Mouse (Mus musculus) heart, embryonic 13.5 days (tissue): ENCODE measurements around the gene Nbl1. TPM values are rescaled to one million over a fixed set of nuclear protein-coding genes. Genes with fewer than 3 reads are reported as not detected.
A peak's percentile ranks its signal among the peaks of the same experiment; 100 is the strongest.

Source experiments
- ATAC-seq: fragments of 200-750 bp; cut with Nextera tagmentation; 2 replicates; pipeline ENCODE4 v1.8.0; 2017; ENCODE audit warnings: moderate TSS enrichment; ENCODE audit not compliant: insufficient number of reproducible peaks, low FRiP score, low TSS enrichment; ENCODE audit errors: extremely low read depth
- H3K27ac ChIP-seq: fragments of 300-500 bp; sonication (generic); replicated peaks from 2 replicates; pipeline ENCODE4 v1.5.1; 2015; ENCODE audit warnings: moderate library complexity, mild to moderate bottlenecking, inconsistent platforms
- H3K27me3 ChIP-seq: fragments of 300-500 bp; sonication (generic); replicated peaks from 2 replicates; pipeline ENCODE4 v1.6.1; 2015; ENCODE audit warnings: mild to moderate bottlenecking, inconsistent platforms
- H3K36me3 ChIP-seq: fragments of 300-500 bp; sonication (generic); 2 replicates; pipeline ENCODE4 v1.6.1; 2015; ENCODE audit warnings: mild to moderate bottlenecking, inconsistent platforms
- H3K4me1 ChIP-seq: fragments of 300-500 bp; sonication (generic); 2 replicates; pipeline ENCODE4 v1.6.1; 2015; ENCODE audit warnings: inconsistent platforms
- H3K4me2 ChIP-seq: fragments of 300-500 bp; sonication (generic); 2 replicates; pipeline ENCODE4 v1.6.1; 2015; ENCODE audit warnings: inconsistent platforms, mild to moderate bottlenecking, moderate library complexity
- H3K4me3 ChIP-seq: fragments of 300-500 bp; sonication (generic); 2 replicates; pipeline ENCODE4 v1.5.1; 2015; ENCODE audit warnings: moderate library complexity, mild to moderate bottlenecking, inconsistent platforms
- H3K9ac ChIP-seq: fragments of 300-500 bp; sonication (generic); 2 replicates; pipeline ENCODE4 v1.6.1; 2015; ENCODE audit warnings: inconsistent platforms, mild to moderate bottlenecking, moderate library complexity
- H3K9me3 ChIP-seq: fragments of 300-500 bp; sonication (generic); 2 replicates; pipeline ENCODE4 v1.6.1; 2016; ENCODE audit warnings: inconsistent platforms
- WGBS: fragments of 180-500 bp; shearing (Covaris S2); methylation state at CpG from one replicate; pipeline ENCODE4 v1.1.7; 2015; ENCODE audit warnings: mixed read lengths; 5-methylcytosine and 5-hydroxymethylcytosine counted together
- polyA plus RNA-seq: library from polyadenylated mRNA; unstranded; fragments of >200 nt; fragmentation: Nextera tagmentation; extraction: Ambion mirVana; gene quantifications from 2 replicates; pipeline ENCODE4 v1.2.1, GENCODE M21; 2015

Gene Nbl1
- polyA plus RNA-seq, 1 experiment from 2014 or later: 15.2 TPM

DNA sequence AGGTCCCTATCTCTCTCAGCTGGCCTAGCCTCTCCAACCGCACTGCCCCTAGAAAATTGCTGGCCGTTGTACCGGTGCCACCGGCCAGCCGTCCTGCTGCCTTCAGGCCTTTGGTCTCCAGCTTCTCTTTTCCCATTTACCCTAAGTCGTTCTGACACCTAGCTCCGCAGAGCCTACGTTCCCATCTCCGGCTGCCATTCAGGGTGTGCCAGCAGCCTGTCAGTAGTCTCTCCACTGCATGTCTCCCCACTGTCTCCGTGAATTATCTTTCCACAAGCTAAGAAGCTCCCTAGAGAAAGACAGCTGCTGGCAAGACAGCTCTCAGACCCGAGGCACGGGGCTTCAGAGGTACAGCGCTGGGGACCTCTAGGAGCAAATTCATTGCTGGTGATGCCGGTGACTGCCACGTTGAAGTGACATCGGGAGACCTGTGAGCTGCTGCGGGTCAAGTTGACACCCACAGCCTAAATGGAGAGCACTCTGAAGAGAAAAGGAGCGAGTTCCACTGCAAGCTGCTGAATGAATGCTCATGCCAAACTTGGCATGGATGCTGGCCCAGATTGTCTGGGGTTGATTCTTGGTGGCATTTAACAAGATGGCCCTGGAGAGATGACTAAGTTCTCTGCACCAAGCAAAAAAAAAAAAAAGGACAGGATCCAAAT lies 11.4 kb downstream of the Nbl1 start:
- Histone ChIP-seq H3K9me3 (no peaks in the 10 kb centered on the region), H3K27ac (no peak overlapping the region), H3K27me3 (peaks cover 64% of the 10 kb centered on the region), H3K9ac (no peak overlapping the region), H3K36me3 (no peaks in the 10 kb centered on the region), H3K4me1 (peaks cover 10% of the 10 kb centered on the region), H3K4me3 (no peak overlapping the region), H3K4me2 (no peak overlapping the region)
- no peak for ATAC-seq
- WGBS: 66% methylated on average over 18 of the region's 18 CpGs

- no peaks in the 10 kb centered on the region for H3K9me3 ChIP-seq
- H3K36me3 ChIP-seq: no peaks in the 10 kb centered on the region
- H3K9ac ChIP-seq: no peak overlapping the region
- no peak overlapping the region for H3K27ac ChIP-seq
- peaks cover 68% of the 10 kb centered on the region for H3K27me3 ChIP-seq
- peaks cover 15% of the 10 kb centered on the region for H3K4me1 ChIP-seq
- no peak for ATAC-seq
- WGBS: 73% methylated on average over 7 of the region's 7 CpGs
- no peak overlapping the region for H3K4me2 ChIP-seq
- H3K4me3 ChIP-seq: no peak overlapping the region
Measured at GRCm38 (mm10) chr4:139080259-139080658, 12.5 kb downstream of the Nbl1 start.

DNA sequence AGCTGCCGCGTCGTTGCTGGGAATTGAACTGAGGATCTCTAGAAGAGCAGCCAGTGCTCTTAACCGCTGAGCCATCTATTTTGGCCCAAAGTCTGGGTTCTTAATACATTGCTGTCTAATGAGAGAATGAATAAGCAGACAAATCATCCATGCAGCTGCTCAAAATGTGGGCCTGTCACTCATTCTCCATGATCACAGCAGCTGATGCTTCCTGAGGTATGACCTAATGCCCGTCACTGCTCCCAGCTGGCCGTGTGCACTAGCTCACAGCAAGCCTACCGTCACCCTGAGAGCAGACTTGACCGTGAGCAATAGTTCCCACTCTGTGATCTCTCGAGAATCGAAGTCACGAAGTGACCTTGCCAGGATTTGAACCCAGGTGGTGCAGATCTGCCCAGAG lies 13.4 kb downstream of the Nbl1 start:
- H3K27me3 ChIP-seq: peaks cover 68% of the 10 kb centered on the region
- 68% methylated on average over 11 of the region's 11 CpGs for WGBS
- H3K4me2 ChIP-seq: no peak overlapping the region
- no peak overlapping the region for H3K27ac ChIP-seq
- no peak overlapping the region for H3K9ac ChIP-seq
- no peaks in the 10 kb centered on the region for H3K9me3 ChIP-seq
- no peaks in the 10 kb centered on the region for H3K36me3 ChIP-seq
- ATAC-seq: no peak
- peaks cover 23% of the 10 kb centered on the region for H3K4me1 ChIP-seq
- H3K4me3 ChIP-seq: no peak overlapping the region

DNA sequence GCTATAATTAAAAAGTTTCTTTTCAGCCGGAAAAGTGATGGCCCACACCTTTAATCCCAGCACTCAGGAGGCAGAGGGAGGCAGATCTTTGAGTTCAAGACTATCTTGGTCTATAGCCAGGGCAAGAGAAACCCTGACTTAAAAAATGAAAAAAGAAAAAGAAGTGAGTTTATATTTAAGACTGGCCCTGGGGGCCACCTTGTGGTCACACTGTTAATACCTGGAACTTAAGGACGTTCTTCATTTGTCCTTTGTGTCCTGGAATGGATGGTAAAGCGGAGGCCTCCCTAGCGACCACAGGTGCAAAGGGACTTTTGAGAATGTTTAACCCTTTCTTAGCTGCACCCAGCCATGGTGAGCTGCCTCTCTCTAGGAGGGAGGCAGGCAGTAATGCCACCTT lies 14.1 kb downstream of the Nbl1 start:
- 13% methylated on average over 4 of the region's 4 CpGs for WGBS
- no peak for ATAC-seq
- peaks cover 71% of the 10 kb centered on the region for H3K27me3 ChIP-seq

DNA sequence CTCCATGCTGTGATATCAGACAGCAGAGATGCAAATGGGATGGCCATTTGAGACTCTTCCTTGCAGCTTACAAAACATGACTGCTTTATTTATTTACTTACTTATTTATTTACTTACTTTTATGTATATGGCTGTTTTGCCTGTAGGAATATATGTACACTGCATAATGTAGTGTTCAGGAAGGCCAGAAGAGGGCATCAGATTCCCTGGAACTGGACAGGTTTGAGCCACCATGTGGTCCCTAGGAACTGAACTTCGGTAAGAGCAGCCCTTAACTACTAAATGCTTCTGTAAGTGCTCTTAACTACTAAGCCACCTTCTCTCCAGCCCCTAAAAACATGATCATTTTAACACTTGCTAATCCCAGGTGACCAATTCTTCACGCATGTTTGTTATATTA lies 14.5 kb downstream of the Nbl1 start:
- H3K4me1 ChIP-seq: peaks cover 25% of the 10 kb centered on the region
- no peak for ATAC-seq
- H3K4me3 ChIP-seq: no peak overlapping the region
- no peak overlapping the region for H3K9ac ChIP-seq
- no peaks in the 10 kb centered on the region for H3K36me3 ChIP-seq
- no peak overlapping the region for H3K27ac ChIP-seq
- no peaks in the 10 kb centered on the region for H3K9me3 ChIP-seq
- peaks cover 74% of the 10 kb centered on the region for H3K27me3 ChIP-seq
- H3K4me2 ChIP-seq: no peak overlapping the region
- 44% methylated on average over 2 of the region's 2 CpGs for WGBS

More for the DNA sequence above, 14.1 kb downstream of the Nbl1 start:
- Histone ChIP-seq H3K4me2 (no peak overlapping the region), H3K4me1 (peaks cover 27% of the 10 kb centered on the region), H3K9me3 (no peaks in the 10 kb centered on the region), H3K4me3 (no peak overlapping the region), H3K27ac (no peak overlapping the region), H3K9ac (no peak overlapping the region), H3K36me3 (no peaks in the 10 kb centered on the region)

DNA sequence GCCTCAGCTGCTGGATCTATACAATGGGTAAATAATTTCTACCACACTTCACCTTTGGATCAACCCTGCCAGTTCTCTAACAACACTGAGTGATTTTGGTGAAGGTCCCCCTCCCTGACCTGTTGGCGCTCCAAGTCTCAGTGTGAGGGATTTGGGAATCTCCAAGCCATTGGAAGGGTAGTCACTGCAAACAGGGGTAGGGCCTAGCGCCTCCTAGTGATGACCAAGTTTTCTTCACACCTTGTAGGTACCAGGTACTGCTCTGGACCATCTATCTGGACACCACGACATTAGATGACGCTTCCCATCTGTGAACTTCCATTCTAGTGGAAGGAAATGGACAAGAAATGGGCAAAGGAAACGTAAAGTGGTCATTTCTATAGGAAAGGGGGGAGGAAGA lies 16.9 kb downstream of the Nbl1 start:
- Histone ChIP-seq H3K27me3 (peaks cover 76% of the 10 kb centered on the region), H3K4me2 (peak overlapping the region; percentile 94), H3K4me3 (peak overlapping the region; percentile 62), H3K9me3 (no peaks in the 10 kb centered on the region), H3K4me1 (peaks cover 18% of the 10 kb centered on the region), H3K9ac (no peak overlapping the region), H3K27ac (no peak overlapping the region), H3K36me3 (no peaks in the 10 kb centered on the region)
- 10% methylated on average over 5 of the region's 5 CpGs for WGBS
- ATAC-seq: no peak

DNA sequence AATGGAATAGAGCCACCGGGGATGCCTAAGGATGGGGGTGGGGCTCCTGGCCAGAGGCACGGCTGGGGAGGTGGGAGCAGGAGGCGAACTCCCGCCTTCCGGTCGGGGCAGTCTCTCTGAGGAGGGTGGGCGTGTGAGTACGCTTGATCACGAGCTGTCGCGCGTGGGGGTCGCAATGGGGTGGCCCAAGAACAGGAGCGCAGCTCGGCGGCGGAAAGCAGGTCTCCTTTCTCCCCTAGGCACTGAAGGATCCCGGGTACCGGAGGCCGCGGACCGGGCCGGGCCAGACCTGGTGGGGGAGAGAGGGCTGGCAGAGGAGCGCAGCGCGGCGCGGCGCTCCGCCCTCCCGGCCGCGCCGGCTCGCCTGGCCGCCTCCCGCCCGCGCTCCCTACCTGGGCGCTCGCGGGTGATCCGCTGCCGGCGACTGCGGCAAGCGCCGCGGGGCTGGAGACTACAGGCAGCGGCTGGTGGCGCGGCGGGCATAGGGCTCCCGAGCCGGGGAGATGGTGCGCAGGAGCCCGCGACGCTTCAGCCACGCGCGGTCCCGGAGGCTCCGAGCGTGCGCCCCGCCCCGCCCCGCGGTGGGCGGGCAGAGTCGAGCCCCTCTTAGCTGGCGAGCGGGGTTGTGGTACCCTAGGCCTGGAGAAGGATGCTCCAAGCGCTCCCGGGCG lies 17.6 kb downstream of the Nbl1 start, which contains the start of gene Htr6:
Gene Htr6 (minus strand): TSS at position 530 of the 671 bp plus-strand sequence.
- peak within 1 kb of the TSS; percentile 69 for H3K9ac ChIP-seq
- peak within 1 kb of the TSS; percentile 62 for H3K4me3 ChIP-seq
- no peaks in the 10 kb centered on the region for H3K9me3 ChIP-seq
- peak within 1 kb of the TSS; percentile 94 for H3K4me2 ChIP-seq
- H3K36me3 ChIP-seq: no peaks in the 10 kb centered on the region
- peaks cover 84% of the 10 kb centered on the region for H3K27me3 ChIP-seq
- no peak for ATAC-seq
- under 1% methylated on average over 49 of the region's 77 CpGs for whole genome bisulfite sequencing
- no peak within 1 kb of the TSS for H3K27ac ChIP-seq
- H3K4me1 ChIP-seq: peaks cover 18% of the 10 kb centered on the region

- Histone ChIP-seq H3K4me2 (peak overlapping the region; percentile 94), H3K9ac (no peak overlapping the region), H3K4me1 (peaks cover 18% of the 10 kb centered on the region), H3K4me3 (peak overlapping the region; percentile 62), H3K36me3 (no peaks in the 10 kb centered on the region), H3K27me3 (peaks cover 90% of the 10 kb centered on the region), H3K27ac (no peak overlapping the region), H3K9me3 (no peaks in the 10 kb centered on the region)
- ATAC-seq: no peak
- 13% methylated on average over 29 of the region's 29 CpGs for WGBS
Measured at GRCm38 (mm10) chr4:139074060-139074459, 18.7 kb downstream of the Nbl1 start.

- WGBS: 26% methylated on average over 4 of the region's 4 CpGs
- no peak overlapping the region for H3K4me2 ChIP-seq
- H3K27ac ChIP-seq: no peak overlapping the region
- no peaks in the 10 kb centered on the region for H3K4me1 ChIP-seq
- H3K9ac ChIP-seq: no peak overlapping the region
- H3K4me3 ChIP-seq: no peak overlapping the region
- peaks cover 82% of the 10 kb centered on the region for H3K27me3 ChIP-seq
- H3K9me3 ChIP-seq: no peaks in the 10 kb centered on the region
- no peak for ATAC-seq
- no peaks in the 10 kb centered on the region for H3K36me3 ChIP-seq
Measured at GRCm38 (mm10) chr4:139068287-139068686, 24.5 kb downstream of the Nbl1 start.

DNA sequence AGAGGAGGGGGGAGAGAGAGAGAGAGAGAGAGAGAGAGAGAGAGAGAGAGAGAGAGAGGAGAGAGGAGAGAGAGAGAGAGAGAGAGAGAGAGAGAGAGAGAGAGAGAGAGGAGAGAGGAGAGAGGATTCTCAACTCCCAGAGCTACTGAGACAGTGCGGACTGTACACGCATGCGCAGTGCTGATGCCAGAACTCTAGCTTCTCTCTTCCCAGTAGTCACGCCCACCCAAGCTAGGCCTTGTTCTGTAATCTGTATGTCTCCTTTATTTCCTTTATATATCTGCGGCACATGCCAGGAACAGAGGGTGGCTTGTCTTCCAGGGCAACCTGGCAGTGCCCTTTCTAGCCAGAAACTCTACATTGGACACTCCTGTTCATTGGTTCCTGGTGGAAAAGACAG lies 28.0 kb downstream of the Nbl1 start:
- 85% methylated on average over 5 of the region's 5 CpGs for WGBS
- no peaks in the 10 kb centered on the region for H3K9me3 ChIP-seq
- H3K36me3 ChIP-seq: no peaks in the 10 kb centered on the region
- peaks cover 56% of the 10 kb centered on the region for H3K27me3 ChIP-seq
- no peaks in the 10 kb centered on the region for H3K4me1 ChIP-seq
- H3K27ac ChIP-seq: no peak overlapping the region
- H3K9ac ChIP-seq: no peak overlapping the region
- no peak overlapping the region for H3K4me3 ChIP-seq
- ATAC-seq: no peak
- H3K4me2 ChIP-seq: no peak overlapping the region

- Histone ChIP-seq H3K9me3 (no peaks in the 10 kb centered on the region), H3K4me1 (peaks cover 5% of the 10 kb centered on the region), H3K27ac (no peak overlapping the region), H3K4me2 (no peak overlapping the region), H3K27me3 (peaks cover 35% of the 10 kb centered on the region; the same call in 1 of the 2 replicates), H3K4me3 (no peak overlapping the region), H3K36me3 (no peaks in the 10 kb centered on the region), H3K9ac (no peak overlapping the region)
- ATAC-seq: no peak
- WGBS: 8% methylated on average over 7 of the region's 7 CpGs
Measured at GRCm38 (mm10) chr4:139059569-139059968, 33.2 kb downstream of the Nbl1 start.

GRCm38 (mm10) chr4:139058029-139058428 lies 34.8 kb downstream of the Nbl1 start:
- H3K27ac ChIP-seq: no peak overlapping the region
- no peak for ATAC-seq
- no peaks in the 10 kb centered on the region for H3K36me3 ChIP-seq
- H3K4me2 ChIP-seq: no peak overlapping the region
- peaks cover 9% of the 10 kb centered on the region for H3K4me1 ChIP-seq
- H3K9me3 ChIP-seq: no peaks in the 10 kb centered on the region
- H3K27me3 ChIP-seq: peaks cover 21% of the 10 kb centered on the region; the same call in 1 of the 2 replicates
- WGBS: 72% methylated on average over 5 of the region's 5 CpGs
- no peak overlapping the region for H3K9ac ChIP-seq
- H3K4me3 ChIP-seq: no peak overlapping the region
